Mouse (Mus musculus) bone marrow, adult 2 months (tissue): ENCODE data around the gene Lsm5.

Source experiments
- CTCF ChIP-seq: fragments of 200-500 bp; IDR thresholded peaks from 2 replicates; pipeline ENCODE4 v1.5.1; 2011; ENCODE audit warnings: low read length, control low read depth; ENCODE audit not compliant: control insufficient read depth, insufficient read depth
- POLR2A ChIP-seq: fragments of 200-500 bp; IDR thresholded peaks from 2 replicates; pipeline ENCODE4 v1.6.1; 2011; ENCODE audit warnings: low read depth, mild to moderate bottlenecking, control low read depth, low read length, borderline replicate concordance; ENCODE audit not compliant: control insufficient read depth

DNA sequence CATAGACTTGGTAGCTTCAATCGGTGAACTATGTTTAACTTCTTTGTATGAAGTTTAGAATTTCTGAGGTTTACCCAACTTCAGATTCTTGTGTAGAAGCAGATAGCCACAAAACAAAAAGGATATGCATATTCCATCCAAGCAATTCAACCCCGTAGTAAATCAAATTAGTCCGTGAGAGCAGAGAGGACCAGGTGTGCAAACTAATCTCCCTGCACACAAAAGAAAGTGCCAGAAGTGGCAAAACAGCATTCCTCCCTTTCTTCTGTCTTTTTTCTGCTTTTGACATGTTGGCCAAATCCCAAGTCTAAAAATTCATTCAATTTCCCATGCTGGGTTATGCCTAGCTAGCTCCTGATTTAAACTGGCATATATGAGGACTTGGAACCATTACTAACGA is 12.1 kb downstream of the Lsm5 start:
- no peak for TF ChIP-seq POLR2A
- TF ChIP-seq CTCF: no peak
